Mouse (Mus musculus) ES-E14 (cell line): ENCODE data around the gene Lhfpl2.

Experiments used
- CHD2 ChIP-seq: IDR thresholded peaks from 2 replicates; pipeline ENCODE4 v1.6.1; 2014; ENCODE audit warnings: mild to moderate bottlenecking, low read depth, low read length, inconsistent platforms
- HCFC1 ChIP-seq: IDR thresholded peaks from 2 replicates; pipeline ENCODE4 v1.6.1; 2012; ENCODE audit warnings: low read length, inconsistent platforms, borderline replicate concordance; ENCODE audit not compliant: insufficient read depth
- ZNF384 ChIP-seq: IDR thresholded peaks from 2 replicates; pipeline ENCODE4 v1.6.1; 2012; ENCODE audit warnings: low read depth, low read length, inconsistent platforms

- TF ChIP-seq CHD2 (no peak), ZNF384 (no peak), HCFC1 (no peak)
Observed at GRCm38 (mm10) chr13:94172533-94173310, 115.1 kb downstream of the Lhfpl2 start.
